Comparison of ENCODE assay signal across 23 mouse cellular contexts in the genomic region with DNA sequence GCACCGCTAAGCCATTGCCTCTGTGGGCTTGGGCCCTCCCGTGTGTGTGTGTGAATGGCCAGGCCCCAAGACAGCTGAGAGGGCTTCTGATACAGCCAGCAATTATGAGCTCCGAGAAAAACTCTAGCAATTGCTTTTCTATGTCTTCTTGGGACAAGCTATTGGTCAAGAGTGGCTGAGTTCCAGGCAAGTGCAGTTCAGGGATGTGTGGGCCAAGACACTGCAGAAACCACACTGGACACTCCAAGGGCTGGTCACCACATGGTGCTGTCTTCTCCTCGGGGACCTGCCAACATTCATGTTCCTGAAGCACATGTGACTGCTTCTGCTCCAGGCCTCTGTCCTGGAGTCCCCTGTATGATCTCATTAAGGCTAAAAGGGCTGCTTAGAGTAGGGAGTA.
DNase-seq lines count a peak whose midpoint lies in the region; ATAC-seq and TF ChIP-seq lines count a peak whose summit lies in the region.
"Had no signal": no experiment of that assay in that cellular context is flagged by ENCODE, and none has a peak within 500 bp of the region (broad histone marks: within the 10 kb centered on the region; RNA-seq: fewer than 3 reads in every experiment).

No protein-coding gene starts in this region.

- TF ChIP-seq CTCF in gastrocnemius, adult 2 months (IDR thresholded peaks at IDR 0.05) = no peak
- no peak for TF ChIP-seq CTCF in thymus, adult 2 months (IDR thresholded peaks at IDR 0.05; ENCODE audit: borderline replicate concordance, control insufficient read depth, extremely low read depth, insufficient read depth, low read length, poor library complexity)

- H3K9me3 ChIP-seq in heart, embryonic 12.5 days (replicated peaks) = no peaks in the 10 kb centered on the region
- H3K9me3 ChIP-seq in hindbrain, embryonic 12.5 days (replicated peaks) = no peaks in the 10 kb centered on the region
- no peaks in the 10 kb centered on the region for H3K9me3 ChIP-seq in hindbrain, embryonic 13.5 days
- H3K9me3 ChIP-seq: embryonic facial prominence, embryonic 13.5 days; forebrain, embryonic 12.5 days; G1E; limb, embryonic 15.5 days; midbrain, embryonic 12.5 days; neural tube, embryonic 15.5 days had no signal

- DNase-seq in heart, adult 18-20 months = peak; percentile 75 to 88
- DNase-seq in gastrocnemius, adult 2 months = peak; percentile 72
- peak; percentile 73 for DNase-seq in heart, adult 8-10 months (ENCODE audit: low spot score)
- DNase-seq in heart, postnatal 36 days = peak; percentile 52 to 61
- no peak for DNase-seq in thymus, adult 2 months
- DNase-seq: adrenal gland, postnatal 25 days; cerebellum, postnatal 10 days; kidney, adult 11 months; kidney, postnatal 4 days; left cerebral cortex, postnatal 4 days; lung, embryonic 14.5 days; spleen, adult 18-20 months had no signal

- ATAC-seq in heart, embryonic 12.5 days (ENCODE audit: insufficient number of reproducible peaks, low FRiP score) = no peak
- ATAC-seq in hindbrain, embryonic 12.5 days (ENCODE audit: low FRiP score) = no peak
- no peak for ATAC-seq in hindbrain, embryonic 13.5 days (ENCODE audit: low FRiP score)

- H3K27me3 ChIP-seq in heart, embryonic 12.5 days (replicated peaks) = no peaks in the 10 kb centered on the region
- no peaks in the 10 kb centered on the region for H3K27me3 ChIP-seq in hindbrain, embryonic 12.5 days
- H3K27me3 ChIP-seq in thymus, adult 2 months (ENCODE audit: control insufficient read depth, insufficient read depth, low read length) = no peaks in the 10 kb centered on the region
- no peaks in the 10 kb centered on the region for H3K27me3 ChIP-seq in hindbrain, embryonic 13.5 days
- H3K27me3 ChIP-seq: embryonic facial prominence, embryonic 13.5 days; forebrain, embryonic 12.5 days; limb, embryonic 15.5 days; midbrain, embryonic 12.5 days; neural tube, embryonic 15.5 days had no signal

- H3K9ac ChIP-seq in heart, embryonic 12.5 days = no peak overlapping the region
- no peak overlapping the region for H3K9ac ChIP-seq in hindbrain, embryonic 12.5 days
- H3K9ac ChIP-seq in hindbrain, embryonic 13.5 days = no peak overlapping the region
- H3K9ac ChIP-seq: embryonic facial prominence, embryonic 13.5 days; forebrain, embryonic 12.5 days; limb, embryonic 15.5 days; liver, embryonic 14.5 days; lung, embryonic 14.5 days; midbrain, embryonic 12.5 days; neural tube, embryonic 15.5 days had no signal

- H3K36me3 ChIP-seq in heart, embryonic 12.5 days = no peaks in the 10 kb centered on the region
- H3K36me3 ChIP-seq in hindbrain, embryonic 12.5 days = no peaks in the 10 kb centered on the region
- no peaks in the 10 kb centered on the region for H3K36me3 ChIP-seq in thymus, adult 2 months (ENCODE audit: control insufficient read depth, insufficient read depth, low read length)
- H3K36me3 ChIP-seq in hindbrain, embryonic 13.5 days = no peaks in the 10 kb centered on the region
- H3K36me3 ChIP-seq: embryonic facial prominence, embryonic 13.5 days; forebrain, embryonic 12.5 days; G1E; limb, embryonic 15.5 days; midbrain, embryonic 12.5 days; neural tube, embryonic 15.5 days had no signal

- H3K4me2 ChIP-seq in heart, embryonic 12.5 days = no peak overlapping the region
- no peak overlapping the region for H3K4me2 ChIP-seq in hindbrain, embryonic 12.5 days (replicated peaks)
- no peak overlapping the region for H3K4me2 ChIP-seq in hindbrain, embryonic 13.5 days
- H3K4me2 ChIP-seq: embryonic facial prominence, embryonic 13.5 days; forebrain, embryonic 12.5 days; limb, embryonic 15.5 days; lung, embryonic 14.5 days; midbrain, embryonic 12.5 days; neural tube, embryonic 15.5 days had no signal

- intact Hi-C loops in gastrocnemius, adult 2 months (cut with DNase I) = no loop called here
- intact Hi-C loops in heart, postnatal 36 days (cut with DNase I) = no loop called here

- TF ChIP-seq POLR2A in thymus, adult 2 months (IDR thresholded peaks at IDR 0.05; ENCODE audit: control insufficient read depth, extremely low read depth, insufficient read depth, low read length, poor library complexity) = no peak

- no peak overlapping the region for H3K27ac ChIP-seq in heart, embryonic 12.5 days (ENCODE audit: poor library complexity, severe bottlenecking)
- peak overlapping the region; percentile 65 for H3K27ac ChIP-seq in gastrocnemius, adult 2 months
- H3K27ac ChIP-seq in hindbrain, embryonic 12.5 days = no peak overlapping the region
- H3K27ac ChIP-seq in thymus, adult 2 months (ENCODE audit: control insufficient read depth, insufficient read depth, low read length) = no peak overlapping the region
- H3K27ac ChIP-seq in hindbrain, embryonic 13.5 days = no peak overlapping the region
- H3K27ac ChIP-seq: embryonic facial prominence, embryonic 13.5 days; forebrain, embryonic 12.5 days; limb, embryonic 15.5 days; liver, embryonic 14.5 days; midbrain, embryonic 12.5 days; neural tube, embryonic 15.5 days had no signal

- 63% methylated on average over 4 of the region's 4 CpGs for WGBS in heart, embryonic 12.5 days
- WGBS in hindbrain, embryonic 12.5 days = 84% methylated on average over 4 of the region's 4 CpGs
- 89% methylated on average over 4 of the region's 4 CpGs for WGBS in thymus, adult 2 months
- WGBS in hindbrain, embryonic 13.5 days = 84% methylated on average over 4 of the region's 4 CpGs

- H3K4me3 ChIP-seq in heart, embryonic 12.5 days = no peak overlapping the region
- no peak overlapping the region for H3K4me3 ChIP-seq in gastrocnemius, adult 2 months
- H3K4me3 ChIP-seq in hindbrain, embryonic 12.5 days = no peak overlapping the region
- no peak overlapping the region for H3K4me3 ChIP-seq in thymus, adult 2 months (ENCODE audit: control insufficient read depth, insufficient read depth, low read length)
- H3K4me3 ChIP-seq in hindbrain, embryonic 13.5 days = no peak overlapping the region
- H3K4me3 ChIP-seq: embryonic facial prominence, embryonic 13.5 days; erythroblast, embryonic 14.5 days; forebrain, embryonic 12.5 days; limb, embryonic 15.5 days; midbrain, embryonic 12.5 days; neural tube, embryonic 15.5 days had no signal

- no peaks in the 10 kb centered on the region for H3K4me1 ChIP-seq in heart, embryonic 12.5 days (replicated peaks)
- no peaks in the 10 kb centered on the region for H3K4me1 ChIP-seq in hindbrain, embryonic 12.5 days
- H3K4me1 ChIP-seq in thymus, adult 2 months (replicated peaks; ENCODE audit: control insufficient read depth, insufficient read depth, low read length) = no peaks in the 10 kb centered on the region
- 0 out of 2 replicates have a peak, but pooled peaks cover 6% of the 10 kb centered on the region for H3K4me1 ChIP-seq in hindbrain, embryonic 13.5 days (replicated peaks)
- H3K4me1 ChIP-seq: embryonic facial prominence, embryonic 13.5 days; forebrain, embryonic 12.5 days; limb, embryonic 15.5 days; midbrain, embryonic 12.5 days had no signal
